Mouse (Mus musculus) MEL (cell line): ENCODE results near the gene Ascl4. TPM values are rescaled to one million over a fixed set of nuclear protein-coding genes. Genes with fewer than 3 reads are reported as not detected.

Source experiments
- DNase-seq: peaks from one replicate; pipeline ENCODE4 v3.0.0; 2011; ENCODE audit warnings: low read depth, low spot score
- H3K27ac ChIP-seq: 2 replicates; pipeline ENCODE4 v1.5.1; 2012; ENCODE audit warnings: low read depth, mild to moderate bottlenecking, control low read depth, low read length, moderate library complexity; ENCODE audit not compliant: control insufficient read depth
- H3K27me3 ChIP-seq, 2 experiments: fragments of 150-350 bp in 1 of 2; sonication (generic) in 1 of 2; 2 replicates each; pipeline ENCODE4 v1.6.1; 2012; ENCODE audit warnings: low read length in 2 of 2, mild to moderate bottlenecking in 2 of 2, improper control_type of control experiment in 1 of 2, moderate library complexity in 1 of 2; ENCODE audit not compliant: insufficient read depth in 2 of 2, control insufficient read depth in 1 of 2
- H3K36me3 ChIP-seq, 2 experiments: 2 replicates each; pipeline ENCODE4 v1.6.1; 2012 to 2014; ENCODE audit warnings: low read length in 2 of 2, improper control_type of control experiment in 1 of 2, inconsistent platforms in 1 of 2, mild to moderate bottlenecking in 1 of 2; ENCODE audit not compliant: insufficient read depth in 2 of 2, control insufficient read depth in 1 of 2
- H3K4me1 ChIP-seq, 2 experiments: fragments of 150-350 bp in 1 of 2; sonication (generic) in 1 of 2; 2 replicates each; pipeline ENCODE4 v1.6.1; 2012; ENCODE audit warnings: low read length in 2 of 2, improper control_type of control experiment in 1 of 2, mild to moderate bottlenecking in 1 of 2; ENCODE audit not compliant: insufficient read depth in 2 of 2, control insufficient read depth in 1 of 2
- H3K4me3 ChIP-seq, 2 experiments: fragments of 150-350 bp in 1 of 2; sonication (generic) in 1 of 2; 2 replicates each; pipeline ENCODE4 v1.5.1; 2012; ENCODE audit warnings: low read depth in 2 of 2, low read length in 2 of 2, mild to moderate bottlenecking in 2 of 2, moderate library complexity in 2 of 2, control low read depth in 1 of 2, improper control_type of control experiment in 1 of 2; ENCODE audit not compliant: control insufficient read depth in 1 of 2, insufficient read depth in 1 of 2
- H3K79me2 ChIP-seq: 2 replicates; pipeline ENCODE4 v1.6.1; 2012; ENCODE audit warnings: mild to moderate bottlenecking, low read length, moderate library complexity; ENCODE audit not compliant: control insufficient read depth, poor library complexity, insufficient read depth
- H3K9ac ChIP-seq: 2 replicates; pipeline ENCODE4 v1.6.1; 2012; ENCODE audit warnings: low read depth, mild to moderate bottlenecking, control low read depth, low read length, moderate library complexity; ENCODE audit not compliant: control insufficient read depth, poor library complexity, severe bottlenecking
- H3K9me3 ChIP-seq: fragments of 150-350 bp; sonication (generic); replicated peaks from 2 replicates; pipeline ENCODE4 v1.6.1; 2012; ENCODE audit warnings: mild to moderate bottlenecking, low read length, improper control_type of control experiment, moderate library complexity; ENCODE audit not compliant: insufficient read depth
- CHD1 ChIP-seq: IDR thresholded peaks from 2 replicates; pipeline ENCODE4 v1.6.1; 2012; ENCODE audit warnings: low read depth, mild to moderate bottlenecking, inconsistent platforms, low read length, improper control_type of control experiment
- CHD2 ChIP-seq: IDR thresholded peaks from 2 replicates; pipeline ENCODE4 v1.6.1; 2011; ENCODE audit warnings: low read length, improper control_type of control experiment
- CTCF ChIP-seq, 3 experiments: IDR thresholded peaks in 2 of 3; conservative IDR thresholded peaks in 1 of 3; 2 replicates each; pipeline ENCODE4 v1.5.1; 2011 to 2012; ENCODE audit warnings: low read length in 3 of 3, low read depth in 2 of 3, mild to moderate bottlenecking in 2 of 3, improper control_type of control experiment in 1 of 3, inconsistent platforms in 1 of 3, mixed read lengths in 1 of 3, moderate library complexity in 1 of 3; ENCODE audit not compliant: control insufficient read depth in 1 of 3, insufficient read depth in 1 of 3, poor library complexity in 1 of 3, severe bottlenecking in 1 of 3
- ELF1 ChIP-seq: IDR thresholded peaks from 2 replicates; pipeline ENCODE4 v1.6.1; 2014; ENCODE audit warnings: low read depth, mild to moderate bottlenecking, inconsistent platforms, low read length, improper control_type of control experiment, moderate library complexity
- HCFC1 ChIP-seq: IDR thresholded peaks from 2 replicates; pipeline ENCODE4 v1.6.1; 2012; ENCODE audit warnings: low read depth, mild to moderate bottlenecking, inconsistent platforms, low read length, improper control_type of control experiment, moderate library complexity
- JUND ChIP-seq: IDR thresholded peaks from 2 replicates; pipeline ENCODE4 v1.6.1; 2011; ENCODE audit warnings: low read depth, mild to moderate bottlenecking, improper control_type of control experiment, low read length
- MAX ChIP-seq: IDR thresholded peaks from 2 replicates; pipeline ENCODE4 v1.6.1; 2011; ENCODE audit warnings: low read length, improper control_type of control experiment
- MAZ ChIP-seq: IDR thresholded peaks from 2 replicates; pipeline ENCODE4 v1.6.1; 2012; ENCODE audit warnings: low read depth, mild to moderate bottlenecking, inconsistent platforms, low read length, improper control_type of control experiment
- MXI1 ChIP-seq: IDR thresholded peaks from 2 replicates; pipeline ENCODE4 v1.6.1; 2011; ENCODE audit warnings: mild to moderate bottlenecking, low read depth, low read length, improper control_type of control experiment
- MYC ChIP-seq: IDR thresholded peaks from 2 replicates; pipeline ENCODE4 v1.6.1; 2011; ENCODE audit warnings: low read depth, mild to moderate bottlenecking, low read length, improper control_type of control experiment, moderate library complexity
- NELFE ChIP-seq: IDR thresholded peaks from 2 replicates; pipeline ENCODE4 v1.6.1; 2011; ENCODE audit warnings: low read depth, low read length, improper control_type of control experiment
- NRF1 ChIP-seq: IDR thresholded peaks from 2 replicates; pipeline ENCODE4 v1.6.1; 2014; ENCODE audit warnings: low read depth, mild to moderate bottlenecking, inconsistent platforms, low read length, improper control_type of control experiment, moderate library complexity; ENCODE audit not compliant: poor library complexity, insufficient read depth, severe bottlenecking
- POLR2A ChIP-seq, 2 experiments: IDR thresholded peaks; 2 replicates each; pipeline ENCODE4 v1.6.1; 2011 to 2012; ENCODE audit warnings: low read length in 2 of 2, mild to moderate bottlenecking in 2 of 2, control low read depth in 1 of 2, improper control_type of control experiment in 1 of 2, low read depth in 1 of 2, moderate library complexity in 1 of 2; ENCODE audit not compliant: control insufficient read depth in 1 of 2, insufficient read depth in 1 of 2, poor library complexity in 1 of 2
- POLR2AphosphoS2 ChIP-seq: IDR thresholded peaks from 2 replicates; pipeline ENCODE4 v1.6.1; 2011; ENCODE audit warnings: low read length, improper control_type of control experiment
- POLR2AphosphoS5 ChIP-seq: IDR thresholded peaks from 2 replicates; pipeline ENCODE4 v1.6.1; 2012; ENCODE audit warnings: low read depth, borderline replicate concordance, mild to moderate bottlenecking, inconsistent platforms, low read length, moderate library complexity, mixed read lengths
- SIN3A ChIP-seq: IDR thresholded peaks from 2 replicates; pipeline ENCODE4 v1.6.1; 2012; ENCODE audit warnings: low read length, improper control_type of control experiment, inconsistent platforms
- TBP ChIP-seq: IDR thresholded peaks from 2 replicates; pipeline ENCODE4 v1.8.0; 2011; ENCODE audit warnings: low read depth, low read length, improper control_type of control experiment
- TCF12 ChIP-seq: IDR thresholded peaks from 2 replicates; pipeline ENCODE4 v1.6.1; 2014; ENCODE audit warnings: low read depth, mild to moderate bottlenecking, inconsistent platforms, low read length, improper control_type of control experiment, moderate library complexity
- USF1 ChIP-seq: IDR thresholded peaks from 2 replicates; pipeline ENCODE4 v1.6.1; 2014; ENCODE audit warnings: low read depth, mild to moderate bottlenecking, inconsistent platforms, low read length, improper control_type of control experiment, moderate library complexity
- USF2 ChIP-seq, 2 experiments: IDR thresholded peaks; 2 replicates each; pipeline ENCODE4 v1.6.1; 2011 to 2012; ENCODE audit warnings: improper control_type of control experiment in 2 of 2, low read length in 2 of 2, borderline replicate concordance in 1 of 2, inconsistent platforms in 1 of 2, low read depth in 1 of 2, mild to moderate bottlenecking in 1 of 2; ENCODE audit not compliant: insufficient read depth in 1 of 2
- ZKSCAN1 ChIP-seq: IDR thresholded peaks from 2 replicates; pipeline ENCODE4 v1.6.1; 2012; ENCODE audit warnings: low read depth, mild to moderate bottlenecking, inconsistent platforms, low read length, improper control_type of control experiment, moderate library complexity
- ZMIZ1 ChIP-seq: IDR thresholded peaks from 2 replicates; pipeline ENCODE4 v1.6.1; 2012; ENCODE audit warnings: low read depth, mild to moderate bottlenecking, inconsistent platforms, low read length, improper control_type of control experiment, moderate library complexity
- polyA plus RNA-seq, 2 experiments: library from polyadenylated mRNA; stranded (reverse) in 1 of 2; unstranded in 1 of 2; fragments of >175 nt in 1 of 2; fragments of >200 nt in 1 of 2; gene quantifications; 2 replicates each; pipeline versions ENCODE4 v1.2.1 to v1.2.4; 2012; ENCODE audit warnings: low replicate concordance in 2 of 2, low read depth in 1 of 2; ENCODE audit not compliant: insufficient read length in 2 of 2, insufficient read depth in 1 of 2, missing spikeins in 1 of 2
- total RNA-seq: library from RNA; depleted of rRNA; stranded (reverse); fragments of 300-350 nt; gene quantifications from 2 replicates; pipeline ENCODE4 v1.2.3, GENCODE M21; 2012

Gene Ascl4
- total and polyA plus RNA-seq, 3 experiments, result not detected

DNA sequence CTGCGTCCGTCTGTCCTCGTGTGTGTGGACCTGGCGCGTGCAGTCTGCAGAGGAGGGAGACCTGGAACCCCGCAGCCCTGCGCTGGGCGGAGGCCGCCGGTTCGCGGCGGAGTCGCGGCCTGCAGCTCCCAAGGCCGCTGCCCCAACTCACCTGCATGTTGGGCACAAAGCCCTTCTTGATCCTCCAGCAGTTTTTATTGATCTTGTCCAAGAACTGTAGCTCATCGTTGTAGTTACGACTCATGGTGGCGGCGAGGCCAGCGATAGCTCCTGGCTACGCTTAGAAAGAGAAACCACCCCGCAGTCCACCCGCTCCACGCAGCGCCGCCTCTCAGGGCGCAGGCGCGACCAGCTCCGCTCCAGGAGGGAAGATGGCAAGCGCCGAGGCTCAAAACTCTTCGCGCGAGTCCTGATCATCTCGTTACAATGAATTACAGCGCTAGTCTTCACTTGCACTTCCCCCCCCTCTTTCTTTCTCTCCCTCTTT lies 30.0 kb downstream of the Ascl4 start, which contains the start of gene Rtcb:
TSS of gene Rtcb (minus strand) at position 360 of the 487 bp plus-strand sequence.
- TF ChIP-seq NELFE, result peak; percentile 83
- TF ChIP-seq TCF12, result peak; percentile 33; the same call in 1 of the 2 replicates
- TF ChIP-seq POLR2AphosphoS2, result peak; percentile 70; the same call in 1 of the 2 replicates
- TF ChIP-seq CHD2, result no peak
- no peak for TF ChIP-seq USF2 (IDR thresholded peaks at IDR 0.05; ENCODE audit: borderline replicate concordance in 1 of 2, insufficient read depth in 1 of 2, low read depth in 1 of 2, low read length in 2 of 2)
- TF ChIP-seq ZMIZ1, result 0 out of 2 replicates have a peak, but pooled peaks have one; percentile 35
- peak; percentile 75 for TF ChIP-seq TBP
- peak; percentile 76 for TF ChIP-seq MAX
- TF ChIP-seq NRF1, result peak; percentile 89
- TF ChIP-seq MXI1, result peak; percentile 84
- no peak for TF ChIP-seq POLR2AphosphoS5
- no peak for TF ChIP-seq CTCF (IDR thresholded peaks at IDR 0.05 in 2 of 3, conservative IDR thresholded peaks at IDR 0.05 in 1 of 3; ENCODE audit: control insufficient read depth in 1 of 3, insufficient read depth in 1 of 3, low read depth in 2 of 3, low read length in 3 of 3, poor library complexity in 1 of 3, severe bottlenecking in 1 of 3)
- peak; percentile 55 to 91; a peak in 3 of 4 replicates for TF ChIP-seq POLR2A (IDR thresholded peaks at IDR 0.05; ENCODE audit: control insufficient read depth in 1 of 2, insufficient read depth in 1 of 2, low read depth in 1 of 2, low read length in 2 of 2, poor library complexity in 1 of 2)
- TF ChIP-seq MYC, result peak; percentile 82
- TF ChIP-seq MAZ, result peak; percentile 67; the same call in 1 of the 2 replicates
- TF ChIP-seq ZKSCAN1, result no peak
- TF ChIP-seq HCFC1, result peak; percentile 90
- 0 out of 2 replicates have a peak, but pooled peaks have one; percentile 33 for TF ChIP-seq ELF1
- TF ChIP-seq SIN3A, result peak; percentile 81
- peak; percentile 96 for DNase-seq
- H3K4me3 ChIP-seq, result peak within 1 kb of the TSS; percentile 67 to 100
- H3K27ac ChIP-seq, result peak within 1 kb of the TSS; percentile 90
- no peaks in the 10 kb centered on the region for H3K4me1 ChIP-seq
- peak within 1 kb of the TSS; percentile 99 for H3K9ac ChIP-seq
- peaks cover 26% of the 10 kb centered on the region for H3K79me2 ChIP-seq
- no peaks in the 10 kb centered on the region for H3K9me3 ChIP-seq
- 0 out of 4 replicates have a peak, but pooled peaks cover 0 to 1% of the 10 kb centered on the region in 2 experiments for H3K27me3 ChIP-seq
- H3K36me3 ChIP-seq, result peaks cover 7 to 9% of the 10 kb centered on the region in 2 experiments

DNA sequence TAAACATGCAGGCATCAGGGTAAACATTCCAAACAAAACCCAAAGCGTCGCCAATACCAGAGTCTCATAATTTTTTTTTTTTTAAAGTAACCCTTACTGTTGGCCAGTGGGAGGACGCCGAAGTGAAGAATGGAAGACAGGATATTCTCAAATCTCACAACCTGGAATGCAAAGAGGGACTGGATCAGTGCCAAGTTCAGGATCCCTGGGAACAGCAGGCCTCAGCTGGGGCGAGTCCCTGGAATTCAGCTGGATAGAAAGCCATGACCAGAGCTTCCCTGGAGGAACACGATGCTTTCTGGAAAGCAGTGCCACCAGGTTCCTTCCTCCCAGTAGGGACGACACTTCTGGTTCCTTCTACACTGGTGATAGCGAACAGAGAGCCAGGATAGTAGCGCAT lies 35.4 kb downstream of the Ascl4 start:
- no peaks in the 10 kb centered on the region for H3K79me2 ChIP-seq
- H3K27ac ChIP-seq, result no peak overlapping the region
- DNase-seq, result no peak
- H3K9me3 ChIP-seq, result no peaks in the 10 kb centered on the region
- H3K4me3 ChIP-seq, result no peak overlapping the region
- peaks cover 0 to 3% of the 10 kb centered on the region in 2 experiments; a peak in 3 of 4 replicates for H3K27me3 ChIP-seq
- H3K9ac ChIP-seq, result no peak overlapping the region
- TF ChIP-seq POLR2AphosphoS5 (no peak), CTCF (IDR thresholded peaks at IDR 0.05 in 2 of 3, conservative IDR thresholded peaks at IDR 0.05 in 1 of 3; ENCODE audit: control insufficient read depth in 1 of 3, insufficient read depth in 1 of 3, low read depth in 2 of 3, low read length in 3 of 3, poor library complexity in 1 of 3, severe bottlenecking in 1 of 3) (no peak), TBP (no peak), MXI1 (no peak), MAX (no peak), CHD1 (no peak), JUND (no peak), NELFE (no peak), USF1 (no peak)
- TF ChIP-seq, all 39 proteins: peak for 0
- Histone ChIP-seq H3K36me3 (0 out of 4 replicates have a peak, but pooled peaks cover 0 to 2% of the 10 kb centered on the region in 2 experiments), H3K4me1 (no peaks in the 10 kb centered on the region)
